Mouse (Mus musculus): ENCODE measurements around the gene Eomes. TPM values are rescaled to one million over a fixed set of nuclear protein-coding genes. Genes with fewer than 3 reads are reported as not detected.

The Eomes gene
- total RNA-seq, 2 experiments from 2014 or later = 5.2 to 6.1 TPM

DNA sequence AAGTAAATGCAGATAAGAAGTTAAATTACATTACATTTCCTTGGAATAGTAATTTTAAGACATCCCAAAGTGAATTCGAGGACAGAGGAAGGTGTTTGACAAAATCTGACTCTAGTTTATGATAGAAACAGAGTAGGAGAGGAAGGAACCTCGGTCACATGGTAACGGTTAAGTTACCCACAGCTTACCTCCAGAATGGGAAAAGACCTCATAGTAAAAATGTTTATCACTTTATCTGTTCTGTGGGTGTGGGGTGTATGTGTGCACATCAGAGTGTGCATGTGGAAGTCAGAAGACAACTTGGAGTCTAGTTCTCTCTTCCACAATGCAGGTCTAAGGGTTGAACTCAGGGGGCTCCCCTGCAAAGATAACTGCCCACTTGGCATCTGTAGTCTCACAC lies 38.1 kb downstream of the Eomes start:
- no peak for DNase-seq (ENCODE audit: low spot score in 2 of 2)

DNA sequence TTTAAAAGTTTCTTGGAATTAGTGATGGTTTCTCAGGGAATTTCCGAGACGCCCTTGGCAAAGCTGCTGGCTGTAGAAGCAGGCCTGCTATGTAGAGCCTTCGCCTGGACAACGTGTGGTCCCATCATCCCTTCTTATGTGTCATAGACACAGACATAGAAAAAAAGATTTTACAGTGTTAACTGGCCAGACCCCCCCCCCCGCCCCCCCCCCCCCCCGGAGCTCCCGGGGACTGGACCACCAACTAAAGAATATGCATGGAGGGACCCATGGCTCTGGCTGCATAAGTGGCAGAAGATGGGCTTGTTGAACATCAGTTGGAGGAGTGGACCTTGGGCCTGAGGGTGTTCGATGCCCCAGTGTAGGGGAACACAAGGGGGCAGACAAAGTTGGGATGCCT lies 39.6 kb downstream of the Eomes start:
- no peak for DNase-seq (ENCODE audit: low spot score in 2 of 2)

DNA sequence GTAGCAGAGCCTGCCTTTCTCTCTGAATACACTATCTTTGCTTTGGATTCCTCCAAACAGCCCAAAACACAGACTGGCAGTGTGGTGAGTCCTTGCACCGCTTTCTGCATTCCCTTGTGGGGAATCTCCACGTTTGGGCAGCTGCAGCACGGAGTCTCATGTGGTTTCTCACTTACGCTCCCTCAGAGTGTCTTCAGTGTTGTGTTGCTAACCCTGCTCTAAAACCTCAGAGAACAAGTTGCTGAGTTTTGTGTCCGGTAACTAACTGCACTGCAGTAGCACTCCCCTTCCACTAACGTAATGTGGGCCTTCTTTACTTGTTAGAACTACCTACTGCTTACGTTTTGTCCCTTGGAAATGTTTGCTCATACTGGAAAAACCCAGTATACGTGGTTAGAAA lies 41.1 kb downstream of the Eomes start:
- DNase-seq (ENCODE audit: low spot score in 2 of 2) = no peak

- no peak for DNase-seq (ENCODE audit: low spot score in 2 of 2)
Measured at GRCm38 (mm10) chr9:118520011-118520410, 42.0 kb downstream of the Eomes start.

DNA sequence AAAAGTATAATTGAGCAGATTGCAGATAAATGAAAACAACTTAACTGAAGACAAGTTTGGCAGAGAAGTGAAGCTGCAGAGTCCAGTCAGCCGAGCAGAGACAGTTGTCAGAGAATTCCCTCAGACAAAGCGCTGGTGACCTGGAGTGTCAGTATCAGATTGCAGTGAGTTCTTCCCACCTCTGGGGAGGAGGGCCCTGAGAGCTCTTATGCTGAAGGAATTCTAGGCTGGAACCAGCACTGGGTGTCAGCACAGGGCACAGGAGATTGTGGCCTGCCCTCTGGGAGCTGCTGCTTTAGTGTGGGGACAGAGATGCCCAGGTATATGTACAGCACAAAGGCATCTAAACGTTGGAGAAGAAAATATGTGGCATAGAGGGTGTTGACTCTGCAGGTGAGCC lies 42.8 kb downstream of the Eomes start:
- DNase-seq (ENCODE audit: low spot score in 2 of 2) = no peak

DNA sequence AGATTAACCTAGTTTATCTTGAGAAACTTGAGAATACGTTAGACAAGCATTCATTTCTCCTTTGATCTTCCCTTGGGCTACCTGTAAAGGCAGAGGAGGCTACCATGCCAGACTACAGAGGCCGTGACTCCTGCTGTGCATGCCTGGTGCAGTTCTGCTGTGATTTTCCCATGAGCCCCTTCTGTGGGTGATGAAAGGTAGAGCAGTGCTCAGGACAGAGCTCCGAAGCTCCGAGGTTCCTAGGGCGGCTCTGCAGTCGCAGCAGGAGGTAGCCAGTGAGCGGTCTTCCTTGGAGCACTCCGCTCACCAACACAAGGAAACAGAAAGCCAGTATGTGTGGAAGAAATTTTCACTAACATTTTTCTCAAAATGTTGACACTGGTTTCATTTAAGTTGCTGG lies 43.6 kb downstream of the Eomes start:
- DNase-seq (ENCODE audit: low spot score in 2 of 2) = no peak

GRCm38 (mm10) chr9:118523738-118524137 lies 45.7 kb downstream of the Eomes start:
- DNase-seq (ENCODE audit: low spot score in 2 of 2) = no peak

DNA sequence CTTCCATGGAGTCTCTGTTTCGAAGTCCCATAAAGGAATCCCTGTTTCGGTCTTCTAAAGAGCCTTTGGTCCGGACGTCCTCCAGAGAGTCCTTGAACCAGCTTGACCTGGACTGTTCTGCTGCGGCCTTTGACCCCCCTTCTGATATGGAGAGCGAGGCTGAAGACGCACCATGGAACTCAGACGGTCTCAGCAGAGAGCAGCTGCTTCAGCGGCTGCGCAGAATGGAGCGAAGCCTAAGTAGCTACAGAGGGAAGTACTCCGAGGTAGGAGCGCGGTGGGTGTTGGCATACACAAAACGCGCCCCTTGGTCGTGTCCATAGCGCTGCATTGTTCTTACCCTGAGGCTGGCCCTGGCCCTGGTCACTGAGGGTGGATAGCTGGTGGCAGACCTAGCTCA lies 49.0 kb downstream of the Eomes start:
- no peak for DNase-seq (ENCODE audit: low spot score in 2 of 2)

- no peak for DNase-seq (ENCODE audit: low spot score in 2 of 2)
Measured at GRCm38 (mm10) chr9:118529783-118530182, 51.8 kb downstream of the Eomes start.

GRCm38 (mm10) chr9:118530679-118531078 lies 52.7 kb downstream of the Eomes start:
- DNase-seq (ENCODE audit: low spot score in 2 of 2) = no peak

- DNase-seq (ENCODE audit: low spot score in 2 of 2) = no peak
Measured at GRCm38 (mm10) chr9:118532516-118533205, 54.6 kb downstream of the Eomes start.

Other genes starting within 250 kb of the Eomes start
- gene Golga4, start 28.1 kb downstream of the Eomes start, total RNA-seq (2021) = 10 to 100 TPM; 67.3 to 76.7 TPM
- gene Itga9, start 128.5 kb downstream of the Eomes start, total RNA-seq (2021) = 1 to 10 TPM; 4.5 to 6.8 TPM

Data from layer of hippocampus, postnatal 10 days (tissue).